Mouse (Mus musculus): ENCODE results near the gene Dr1. TPM values are rescaled to one million over a fixed set of nuclear protein-coding genes. Genes with fewer than 3 reads are reported as not detected.
"Not testable (repeated sequence)": the region's sequence is repeated elsewhere in the genome, so short reads cannot be mapped to it uniquely, and the experiment has no call there.

The Dr1 gene
- polyA plus RNA-seq, 1 experiment from 2014 or later = 57.5 TPM

GRCm38 (mm10) chr5:108271345-108271744, 2.6 kb downstream of the Dr1 start:
- peaks cover 27% of the 10 kb centered on the region for H3K4me1 ChIP-seq
- WGBS = 96% methylated on average over 6 of the region's 6 CpGs
- ATAC-seq (ENCODE audit: low FRiP score, low read depth); H3K27ac ChIP-seq (replicated peaks); H3K4me3 ChIP-seq; H3K9me3 ChIP-seq; H3K27me3 ChIP-seq; H3K9ac ChIP-seq (replicated peaks): not testable (repeated sequence)
- peaks cover 11% of the 10 kb centered on the region; the same call in 1 of the 2 replicates for H3K36me3 ChIP-seq
- H3K4me2 ChIP-seq (replicated peaks) = peak overlapping the region; percentile 35

- 87% methylated on average over 2 of the region's 2 CpGs for WGBS
- H3K27ac ChIP-seq (replicated peaks) = no peak overlapping the region
- no peaks in the 10 kb centered on the region for H3K4me1 ChIP-seq
- no peaks in the 10 kb centered on the region for H3K27me3 ChIP-seq
- H3K36me3 ChIP-seq = no peaks in the 10 kb centered on the region
- H3K4me3 ChIP-seq = no peak overlapping the region
- no peak for ATAC-seq (ENCODE audit: low FRiP score, low read depth)
- H3K9me3 ChIP-seq = no peaks in the 10 kb centered on the region
- H3K4me2 ChIP-seq (replicated peaks) = no peak overlapping the region
- H3K9ac ChIP-seq (replicated peaks) = no peak overlapping the region
Measured at GRCm38 (mm10) chr5:108286957-108287356, 18.3 kb downstream of the Dr1 start.

GRCm38 (mm10) chr5:108301567-108301966, 32.9 kb downstream of the Dr1 start:
- H3K9ac ChIP-seq (replicated peaks) = no peak overlapping the region
- H3K4me1 ChIP-seq = no peaks in the 10 kb centered on the region
- no peak overlapping the region for H3K4me3 ChIP-seq
- H3K4me2 ChIP-seq (replicated peaks) = no peak overlapping the region
- no peak overlapping the region for H3K27ac ChIP-seq (replicated peaks)
- no peaks in the 10 kb centered on the region for H3K9me3 ChIP-seq
- H3K36me3 ChIP-seq = no peaks in the 10 kb centered on the region
- H3K27me3 ChIP-seq = no peaks in the 10 kb centered on the region
- WGBS = 52% methylated on average over 3 of the region's 3 CpGs
- no peak for ATAC-seq (ENCODE audit: low FRiP score, low read depth)

DNA sequence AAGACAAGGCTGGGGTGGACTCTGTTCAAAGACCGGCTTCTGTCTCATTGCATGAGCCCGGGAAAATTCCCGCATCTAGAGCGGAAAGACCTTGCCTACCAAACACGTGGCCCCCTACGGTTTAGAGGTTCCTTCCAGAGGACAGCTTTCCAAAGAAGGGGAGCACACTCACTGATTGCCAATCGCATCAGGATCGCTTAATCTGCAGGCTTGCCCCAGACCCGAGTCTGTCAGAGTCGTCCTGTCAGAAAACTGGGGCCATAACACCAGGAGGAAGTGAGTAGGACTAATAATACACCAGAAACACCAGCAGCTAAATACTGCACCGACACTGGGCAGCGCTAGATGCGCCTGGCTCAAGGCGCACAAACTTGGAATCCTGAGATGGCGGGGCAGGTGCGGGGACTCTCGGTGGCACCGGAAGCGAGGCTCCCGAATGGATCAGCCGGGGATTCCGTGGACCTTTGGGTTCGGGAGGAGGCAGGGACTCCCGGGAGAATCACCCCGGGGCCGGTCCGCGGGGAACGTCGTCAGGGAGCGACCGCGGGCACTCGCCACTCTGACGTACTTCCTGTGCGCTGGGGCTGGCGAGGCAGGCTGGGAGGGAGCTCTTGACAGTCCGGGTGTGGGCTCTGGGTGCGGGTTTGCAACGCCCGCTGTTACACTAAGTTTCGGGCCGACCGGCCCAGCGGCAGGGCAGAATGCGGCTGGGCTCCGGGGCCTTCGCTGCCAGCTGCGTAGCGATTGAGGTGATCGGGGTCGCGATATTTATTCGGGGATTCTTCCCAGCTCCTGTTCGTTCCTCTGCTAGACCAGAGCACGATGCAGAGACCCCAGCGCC, 43.7 kb downstream of the Dr1 start, which contains the start of gene Pigg:
TSS of gene Pigg (plus strand) at position 386 of the 841 bp plus-strand sequence.
- Histone ChIP-seq H3K4me3 (peak within 1 kb of the TSS; percentile 66), H3K27me3 (no peaks in the 10 kb centered on the region), H3K27ac (replicated peaks) (peak within 1 kb of the TSS; percentile 81), H3K36me3 (peaks cover 3% of the 10 kb centered on the region), H3K9me3 (no peaks in the 10 kb centered on the region), H3K4me1 (peaks cover 10% of the 10 kb centered on the region), H3K9ac (replicated peaks) (peak within 1 kb of the TSS; percentile 84), H3K4me2 (replicated peaks) (peak within 1 kb of the TSS; percentile 71)
- under 1% methylated on average over 57 of the region's 57 CpGs for WGBS
- peak; percentile 99 for ATAC-seq (ENCODE audit: low FRiP score, low read depth)

DNA sequence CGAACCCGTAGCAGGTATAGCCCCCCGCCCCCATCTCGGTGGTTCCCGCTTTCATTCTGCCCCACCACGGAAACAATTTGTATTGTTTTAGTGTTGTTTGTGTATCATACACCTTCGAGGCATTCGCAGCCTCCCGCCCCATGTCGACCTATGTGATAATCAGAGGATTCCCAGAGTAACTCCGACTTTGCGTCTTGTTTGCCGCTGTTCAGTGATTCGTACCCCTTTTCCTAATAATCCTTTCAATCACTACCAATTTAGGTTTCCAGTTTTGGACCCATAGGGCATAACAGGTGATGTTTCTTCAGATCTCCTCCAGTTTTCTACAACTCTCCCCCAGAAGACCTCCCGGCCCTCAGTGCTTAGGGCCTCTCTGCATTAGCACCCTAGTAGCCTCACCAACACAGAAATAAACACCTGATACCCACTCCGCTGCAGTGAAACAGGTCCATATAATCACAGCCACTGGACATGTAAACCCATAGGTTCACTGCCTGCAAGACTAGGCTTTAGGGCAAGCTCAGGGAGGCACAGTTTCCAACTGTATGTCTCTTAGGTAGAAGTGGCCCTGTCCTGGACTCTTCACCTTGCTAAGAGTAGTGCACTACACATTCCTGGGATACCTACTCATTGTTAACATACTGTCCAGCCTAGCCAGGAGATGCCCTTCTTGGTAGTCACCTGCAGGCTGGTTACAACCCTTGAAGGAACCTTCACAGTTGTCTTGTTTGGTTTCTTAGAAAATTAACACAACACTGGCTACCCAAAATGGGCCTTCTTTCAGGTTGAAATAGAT, 44.6 kb downstream of the Dr1 start:
- Histone ChIP-seq H3K4me3 (peak overlapping the region; percentile 66), H3K27me3 (no peaks in the 10 kb centered on the region), H3K4me2 (replicated peaks) (peak overlapping the region; percentile 71), H3K4me1 (peaks cover 10% of the 10 kb centered on the region), H3K9ac (replicated peaks) (peak overlapping the region; percentile 84), H3K9me3 (no peaks in the 10 kb centered on the region), H3K27ac (replicated peaks) (peak overlapping the region; percentile 81; the same call in 1 of the 2 replicates), H3K36me3 (peaks cover 10% of the 10 kb centered on the region)
- WGBS = 6% methylated on average over 16 of the region's 16 CpGs
- no peak; the same call in 1 of the 2 replicates for ATAC-seq (ENCODE audit: low FRiP score, low read depth)

Other genes starting within 250 kb of the Dr1 start
- gene Mtf2, start 203.2 kb upstream of the Dr1 start, polyA plus RNA-seq (2016; fragmentation: Nextera tagmentation; extraction: Ambion mirVana) = 132 and 141 TPM in 2 replicates
- gene Tmed5, start 136.3 kb upstream of the Dr1 start, polyA plus RNA-seq (2016; fragmentation: Nextera tagmentation; extraction: Ambion mirVana) = 27.0 and 27.2 TPM in 2 replicates
- 8.5 and 9.5 TPM in 2 replicates for gene Ccdc18, start 136.0 kb upstream of the Dr1 start, polyA plus RNA-seq (2016; fragmentation: Nextera tagmentation; extraction: Ambion mirVana)
- gene Pigg, start 43.7 kb downstream of the Dr1 start, polyA plus RNA-seq (2016; fragmentation: Nextera tagmentation; extraction: Ambion mirVana) = 8.0 and 8.2 TPM in 2 replicates
- 0.13 and 0.20 TPM in 2 replicates for gene Gm42517, start 99.0 kb downstream of the Dr1 start, polyA plus RNA-seq (2016; fragmentation: Nextera tagmentation; extraction: Ambion mirVana)
- 0.24 and 0.25 TPM in 2 replicates for gene Pde6b, start 119.5 kb downstream of the Dr1 start, polyA plus RNA-seq (2016; fragmentation: Nextera tagmentation; extraction: Ambion mirVana)
- 408 and 419 TPM in 2 replicates for gene Atp5k, start 165.6 kb downstream of the Dr1 start, polyA plus RNA-seq (2016; fragmentation: Nextera tagmentation; extraction: Ambion mirVana)
- 0.12 and 0.20 TPM in 2 replicates for gene Mfsd7a, start 180.0 kb downstream of the Dr1 start, polyA plus RNA-seq (2016; fragmentation: Nextera tagmentation; extraction: Ambion mirVana)
- gene Pcgf3, start 192.3 kb downstream of the Dr1 start, polyA plus RNA-seq (2016; fragmentation: Nextera tagmentation; extraction: Ambion mirVana) = 35.3 and 40.3 TPM in 2 replicates

All from midbrain, embryonic 12.5 days (tissue).